Mouse (Mus musculus) midbrain, embryonic 13.5 days (tissue): ENCODE measurements at regions not wholly inside any gene's neighbourhood (a gene's known extent, or its start where the extent isn't known, plus 50 kb on each side); places are given as distances from the start of the nearest gene placed in this dataset.

Experiments used
- ATAC-seq: fragments of 200-750 bp; cut with Nextera tagmentation; 2 replicates; pipeline ENCODE4 v1.8.0; 2017; ENCODE audit warnings: mild to moderate bottlenecking, moderate TSS enrichment, moderate library complexity
- H3K27ac ChIP-seq: fragments of 300-500 bp; sonication (generic); 2 replicates; pipeline ENCODE4 v1.5.1; 2015; ENCODE audit warnings: inconsistent platforms, mild to moderate bottlenecking, moderate library complexity
- H3K27me3 ChIP-seq: fragments of 300-500 bp; sonication (generic); 2 replicates; pipeline ENCODE4 v1.6.1; 2015; ENCODE audit warnings: mild to moderate bottlenecking, inconsistent platforms
- H3K36me3 ChIP-seq: fragments of 300-500 bp; sonication (generic); 2 replicates; pipeline ENCODE4 v1.6.1; 2015; ENCODE audit warnings: mild to moderate bottlenecking, inconsistent platforms
- H3K4me1 ChIP-seq: fragments of 300-500 bp; sonication (generic); replicated peaks from 2 replicates; pipeline ENCODE4 v1.6.1; 2015; ENCODE audit warnings: inconsistent platforms
- H3K4me2 ChIP-seq: fragments of 300-500 bp; sonication (generic); replicated peaks from 2 replicates; pipeline ENCODE4 v1.6.1; 2015; ENCODE audit warnings: moderate library complexity, mild to moderate bottlenecking, inconsistent platforms
- H3K4me3 ChIP-seq: fragments of 300-500 bp; sonication (generic); replicated peaks from 2 replicates; pipeline ENCODE4 v1.5.1; 2015; ENCODE audit warnings: mild to moderate bottlenecking, inconsistent platforms
- H3K9ac ChIP-seq: fragments of 300-500 bp; sonication (generic); replicated peaks from 2 replicates; pipeline ENCODE4 v1.6.1; 2015; ENCODE audit warnings: mild to moderate bottlenecking, inconsistent platforms
- H3K9me3 ChIP-seq: fragments of 300-500 bp; sonication (generic); 2 replicates; pipeline ENCODE4 v1.6.1; 2016; ENCODE audit warnings: mild to moderate bottlenecking, inconsistent platforms
- WGBS: fragments of 180-500 bp; shearing (Covaris S2); methylation state at CpG from one replicate; pipeline ENCODE4 v1.1.7; 2015; 5-methylcytosine and 5-hydroxymethylcytosine counted together

GRCm38 (mm10) chr19:37754024-37754423 lies 56.4 kb downstream of the Cyp26a1 start:
- WGBS, result 91% methylated on average over 9 of the region's 9 CpGs
- H3K27ac ChIP-seq, result no peak overlapping the region

GRCm38 (mm10) chr19:37755372-37755771 lies 57.8 kb downstream of the Cyp26a1 start:
- no peak overlapping the region for H3K4me2 ChIP-seq
- ATAC-seq, result no peak
- no peak overlapping the region for H3K4me3 ChIP-seq
- no peak overlapping the region for H3K27ac ChIP-seq
- H3K9me3 ChIP-seq, result no peaks in the 10 kb centered on the region
- no peaks in the 10 kb centered on the region for H3K4me1 ChIP-seq
- no peaks in the 10 kb centered on the region for H3K36me3 ChIP-seq
- H3K9ac ChIP-seq, result no peak overlapping the region
- WGBS, result 88% methylated on average over 3 of the region's 3 CpGs
- no peaks in the 10 kb centered on the region for H3K27me3 ChIP-seq

More at GRCm38 (mm10) chr19:37754024-37754423, 56.4 kb downstream of the Cyp26a1 start:
- no peak for ATAC-seq
- H3K27me3 ChIP-seq, result no peaks in the 10 kb centered on the region
- H3K9me3 ChIP-seq, result no peaks in the 10 kb centered on the region
- no peak overlapping the region for H3K4me3 ChIP-seq
- H3K36me3 ChIP-seq, result no peaks in the 10 kb centered on the region
- no peak overlapping the region for H3K4me2 ChIP-seq
- no peaks in the 10 kb centered on the region for H3K4me1 ChIP-seq
- no peak overlapping the region for H3K9ac ChIP-seq

GRCm38 (mm10) chr19:37769376-37769775 lies 71.8 kb downstream of the Cyp26a1 start:
- H3K27ac ChIP-seq, result no peak overlapping the region

GRCm38 (mm10) chr19:37771956-37772355 lies 74.4 kb downstream of the Cyp26a1 start:
- Histone ChIP-seq H3K27ac (no peak overlapping the region), H3K4me2 (no peak overlapping the region), H3K4me3 (no peak overlapping the region), H3K27me3 (no peaks in the 10 kb centered on the region), H3K4me1 (no peaks in the 10 kb centered on the region), H3K36me3 (no peaks in the 10 kb centered on the region), H3K9me3 (no peaks in the 10 kb centered on the region), H3K9ac (no peak overlapping the region)
- ATAC-seq, result no peak
- 93% methylated on average over 6 of the region's 6 CpGs for WGBS

More at GRCm38 (mm10) chr19:37769376-37769775, 71.8 kb downstream of the Cyp26a1 start:
- Histone ChIP-seq H3K4me1 (no peaks in the 10 kb centered on the region), H3K9ac (no peak overlapping the region), H3K36me3 (no peaks in the 10 kb centered on the region), H3K9me3 (no peaks in the 10 kb centered on the region), H3K4me3 (no peak overlapping the region), H3K4me2 (no peak overlapping the region), H3K27me3 (no peaks in the 10 kb centered on the region)
- 88% methylated on average over 4 of the region's 4 CpGs for WGBS
- no peak for ATAC-seq

GRCm38 (mm10) chr19:37774551-37774950 lies 77.0 kb downstream of the Cyp26a1 start:
- Histone ChIP-seq H3K4me1 (0 out of 2 replicates have a peak, but pooled peaks cover 3% of the 10 kb centered on the region), H3K9ac (no peak overlapping the region), H3K36me3 (no peaks in the 10 kb centered on the region), H3K9me3 (no peaks in the 10 kb centered on the region), H3K27me3 (no peaks in the 10 kb centered on the region), H3K4me2 (no peak overlapping the region), H3K4me3 (no peak overlapping the region), H3K27ac (no peak overlapping the region)
- no peak for ATAC-seq
- WGBS, result 95% methylated on average over 4 of the region's 4 CpGs

GRCm38 (mm10) chr19:37774966-37775365 lies 77.4 kb downstream of the Cyp26a1 start:
- Histone ChIP-seq H3K36me3 (no peaks in the 10 kb centered on the region), H3K27me3 (no peaks in the 10 kb centered on the region), H3K9me3 (no peaks in the 10 kb centered on the region), H3K4me1 (0 out of 2 replicates have a peak, but pooled peaks cover 3% of the 10 kb centered on the region), H3K9ac (no peak overlapping the region), H3K27ac (no peak overlapping the region), H3K4me2 (no peak overlapping the region), H3K4me3 (no peak overlapping the region)
- 90% methylated on average over 1 of the region's 1 CpGs for WGBS
- ATAC-seq, result no peak

- no peak for ATAC-seq
Observed at GRCm38 (mm10) chr19:37777961-37778360, 80.4 kb downstream of the Cyp26a1 start.

GRCm38 (mm10) chr19:37778568-37778967 lies 81.0 kb downstream of the Cyp26a1 start:
- no peak for ATAC-seq
- H3K27ac ChIP-seq, result no peak overlapping the region
- H3K4me1 ChIP-seq, result 0 out of 2 replicates have a peak, but pooled peaks cover 3% of the 10 kb centered on the region
- H3K9ac ChIP-seq, result no peak overlapping the region
- H3K9me3 ChIP-seq, result no peaks in the 10 kb centered on the region
- H3K4me3 ChIP-seq, result no peak overlapping the region
- no peaks in the 10 kb centered on the region for H3K36me3 ChIP-seq
- 96% methylated on average over 4 of the region's 4 CpGs for WGBS
- no peak overlapping the region for H3K4me2 ChIP-seq
- H3K27me3 ChIP-seq, result no peaks in the 10 kb centered on the region

More at GRCm38 (mm10) chr19:37777961-37778360, 80.4 kb downstream of the Cyp26a1 start:
- Histone ChIP-seq H3K27ac (no peak overlapping the region), H3K4me1 (0 out of 2 replicates have a peak, but pooled peaks cover 3% of the 10 kb centered on the region), H3K4me2 (no peak overlapping the region), H3K36me3 (no peaks in the 10 kb centered on the region), H3K9me3 (no peaks in the 10 kb centered on the region), H3K27me3 (no peaks in the 10 kb centered on the region), H3K4me3 (no peak overlapping the region), H3K9ac (no peak overlapping the region)
- 43% methylated on average over 6 of the region's 6 CpGs for WGBS

- Histone ChIP-seq H3K27ac (no peak overlapping the region), H3K9ac (no peak overlapping the region), H3K4me1 (peaks cover 12% of the 10 kb centered on the region), H3K9me3 (no peaks in the 10 kb centered on the region), H3K4me2 (no peak overlapping the region), H3K4me3 (no peak overlapping the region), H3K27me3 (peaks cover 16% of the 10 kb centered on the region), H3K36me3 (no peaks in the 10 kb centered on the region)
- ATAC-seq, result no peak
- WGBS, result 82% methylated on average over 3 of the region's 3 CpGs
Observed at GRCm38 (mm10) chr19:37788540-37788939, 90.9 kb downstream of the Cyp26a1 start.

- 30% methylated on average over 12 of the region's 12 CpGs for WGBS
Observed at GRCm38 (mm10) chr19:37789576-37790180, 92.1 kb downstream of the Cyp26a1 start.

GRCm38 (mm10) chr19:37790281-37791073 lies 92.9 kb downstream of the Cyp26a1 start:
- H3K4me3 ChIP-seq, result peak overlapping the region; percentile 21
- H3K9ac ChIP-seq, result no peak overlapping the region
- 22% methylated on average over 24 of the region's 24 CpGs for WGBS
- no peaks in the 10 kb centered on the region for H3K9me3 ChIP-seq
- peaks cover 16% of the 10 kb centered on the region for H3K27me3 ChIP-seq
- H3K27ac ChIP-seq, result no peak overlapping the region
- H3K4me2 ChIP-seq, result peak overlapping the region; percentile 46
- no peaks in the 10 kb centered on the region for H3K36me3 ChIP-seq
- 0 out of 2 replicates have a peak, but pooled peaks have one; percentile 48 for ATAC-seq
- peaks cover 12% of the 10 kb centered on the region for H3K4me1 ChIP-seq

More at GRCm38 (mm10) chr19:37789576-37790180, 92.1 kb downstream of the Cyp26a1 start:
- Histone ChIP-seq H3K27ac (no peak overlapping the region), H3K4me1 (peaks cover 12% of the 10 kb centered on the region), H3K36me3 (no peaks in the 10 kb centered on the region), H3K27me3 (peaks cover 16% of the 10 kb centered on the region), H3K4me3 (no peak overlapping the region), H3K4me2 (peak overlapping the region; percentile 46; the same call in 1 of the 2 replicates), H3K9ac (no peak overlapping the region), H3K9me3 (no peaks in the 10 kb centered on the region)
- no peak for ATAC-seq

- no peak overlapping the region for H3K9ac ChIP-seq
- H3K36me3 ChIP-seq, result no peaks in the 10 kb centered on the region
- ATAC-seq, result no peak
- peaks cover 12% of the 10 kb centered on the region for H3K4me1 ChIP-seq
- 81% methylated on average over 9 of the region's 9 CpGs for WGBS
- H3K9me3 ChIP-seq, result no peaks in the 10 kb centered on the region
- no peak overlapping the region for H3K4me3 ChIP-seq
- no peak overlapping the region for H3K27ac ChIP-seq
- peaks cover 14% of the 10 kb centered on the region for H3K27me3 ChIP-seq
- H3K4me2 ChIP-seq, result no peak overlapping the region
Observed at GRCm38 (mm10) chr19:37793176-37793575, 95.6 kb downstream of the Cyp26a1 start.
